18 mouse cellular contexts compared by ENCODE assay signal in genomic region chr1:39672362-39673105, GRCm38 (mm10). TPM values are rescaled to one million over a fixed set of nuclear protein-coding genes. Genes with fewer than 3 reads are reported as not detected.
"Had no signal": no experiment of that assay in that cellular context is flagged by ENCODE, and none has a peak within 500 bp of the region (broad histone marks: within the 10 kb centered on the region; RNA-seq: fewer than 3 reads in every experiment).

No protein-coding gene starts in this region.

- H3K4me3 ChIP-seq: limb, embryonic 13.5 days; liver, embryonic 15.5 days; midbrain, embryonic 10.5 days; neural tube, embryonic 12.5 days had no signal

- H3K4me2 ChIP-seq: limb, embryonic 13.5 days; liver, embryonic 11.5 days; liver, embryonic 15.5 days; lung, embryonic 14.5 days; neural tube, embryonic 12.5 days had no signal

- H3K27ac ChIP-seq: limb, embryonic 13.5 days; liver, embryonic 15.5 days; midbrain, embryonic 10.5 days; neural tube, embryonic 12.5 days; stomach, postnatal 0 days had no signal

- H3K4me1 ChIP-seq: limb, embryonic 13.5 days; liver, embryonic 15.5 days; midbrain, embryonic 10.5 days; neural tube, embryonic 12.5 days had no signal

- H3K9ac ChIP-seq: limb, embryonic 13.5 days; liver, embryonic 15.5 days; lung, embryonic 14.5 days; neural tube, embryonic 12.5 days had no signal

- H3K9me3 ChIP-seq: limb, embryonic 13.5 days; liver, embryonic 15.5 days; midbrain, embryonic 10.5 days; neural tube, embryonic 12.5 days had no signal

- H3K36me3 ChIP-seq: limb, embryonic 13.5 days; liver, embryonic 15.5 days; midbrain, embryonic 10.5 days; neural tube, embryonic 12.5 days had no signal

- DNase-seq: kidney, postnatal 14 days; left cerebral cortex, postnatal 4 days; lung, embryonic 14.5 days; lung, postnatal 10 days; lung, postnatal 4 days; midbrain, embryonic 14.5 days; thymus, adult 2 months; thymus, postnatal 25 days had no signal

- H3K27me3 ChIP-seq: limb, embryonic 13.5 days; liver, embryonic 15.5 days; neural tube, embryonic 12.5 days had no signal

RNA-seq across cellular contexts. Expression of gene Creg2, which starts 21.3 kb away (rescaled TPM):
- total RNA-seq: megakaryocyte, adult 5-6 weeks had no signal
- polyA plus RNA-seq: liver, embryonic 11.5 days; liver, embryonic 15.5 days had no signal

RNA-seq across cellular contexts. Expression of gene Rfx8, which starts 48.3 kb away (rescaled TPM):
- total RNA-seq: left cerebral cortex, postnatal 10 days; megakaryocyte, adult 5-6 weeks; neutrophil, adult 5-6 weeks had no signal
- polyA plus RNA-seq: large intestine, adult 2 months; neural tube, embryonic 12.5 days had no signal
